ENCODE assay signal across 9 mouse cellular contexts in genomic region chr5:92954827-92955475, GRCm38 (mm10).
A peak's percentile ranks its signal among the peaks of the same experiment; 100 is the strongest.
DNase-seq lines count a peak whose midpoint lies in the region; ATAC-seq and TF ChIP-seq lines count a peak whose summit lies in the region.
"Had no signal": no experiment of that assay in that cellular context is flagged by ENCODE, and none has a peak within 500 bp of the region (broad histone marks: within the 10 kb centered on the region; RNA-seq: fewer than 3 reads in every experiment).

No protein-coding gene starts in this region.

- no peak overlapping the region for H3K4me3 ChIP-seq in heart, embryonic 12.5 days
- H3K4me3 ChIP-seq in heart, embryonic 11.5 days (ENCODE audit: low read depth, low read length) = no peak overlapping the region
- no peak overlapping the region for H3K4me3 ChIP-seq in ES-Bruce4 (ENCODE audit: low read depth, low read length)
- H3K4me3 ChIP-seq in intestine, embryonic 15.5 days (replicated peaks) = no peak overlapping the region
- H3K4me3 ChIP-seq in neural tube, embryonic 15.5 days (replicated peaks) = no peak overlapping the region
- H3K4me3 ChIP-seq: limb, embryonic 12.5 days had no signal

- peaks cover 47% of the 10 kb centered on the region for H3K4me1 ChIP-seq in heart, embryonic 12.5 days (replicated peaks)
- H3K4me1 ChIP-seq in heart, embryonic 11.5 days (ENCODE audit: control insufficient read depth, insufficient read depth, low read length) = peaks cover 19% of the 10 kb centered on the region
- H3K4me1 ChIP-seq in ES-Bruce4 (ENCODE audit: control insufficient read depth, insufficient read depth, low read length) = no peaks in the 10 kb centered on the region
- H3K4me1 ChIP-seq in intestine, embryonic 15.5 days (replicated peaks) = peaks cover 4% of the 10 kb centered on the region; the same call in 1 of the 2 replicates
- peaks cover 4% of the 10 kb centered on the region; the same call in 1 of the 2 replicates for H3K4me1 ChIP-seq in neural tube, embryonic 15.5 days

- no peak overlapping the region for H3K9ac ChIP-seq in heart, embryonic 12.5 days
- no peak overlapping the region for H3K9ac ChIP-seq in heart, embryonic 11.5 days (ENCODE audit: low read depth, low read length)
- no peak overlapping the region for H3K9ac ChIP-seq in ES-Bruce4 (ENCODE audit: low read depth, poor library complexity, severe bottlenecking)
- H3K9ac ChIP-seq in intestine, embryonic 15.5 days = no peak overlapping the region
- no peak overlapping the region for H3K9ac ChIP-seq in neural tube, embryonic 15.5 days (replicated peaks)
- H3K9ac ChIP-seq: limb, embryonic 12.5 days had no signal

- 41% methylated on average over 6 of the region's 6 CpGs for WGBS in heart, embryonic 12.5 days
- 46% methylated on average over 6 of the region's 6 CpGs for WGBS in heart, embryonic 11.5 days (ENCODE audit: insufficient replicate concordance)
- 48% methylated on average over 6 of the region's 6 CpGs for WGBS in intestine, embryonic 15.5 days
- WGBS in neural tube, embryonic 15.5 days = 58% methylated on average over 6 of the region's 6 CpGs

- H3K4me2 ChIP-seq in heart, embryonic 12.5 days = no peak overlapping the region
- H3K4me2 ChIP-seq in heart, embryonic 11.5 days = no peak overlapping the region
- no peak overlapping the region for H3K4me2 ChIP-seq in intestine, embryonic 15.5 days (replicated peaks)
- H3K4me2 ChIP-seq in neural tube, embryonic 15.5 days = no peak overlapping the region
- H3K4me2 ChIP-seq: limb, embryonic 12.5 days had no signal

- no peaks in the 10 kb centered on the region for H3K9me3 ChIP-seq in heart, embryonic 12.5 days (replicated peaks)
- no peaks in the 10 kb centered on the region for H3K9me3 ChIP-seq in heart, embryonic 11.5 days (replicated peaks; ENCODE audit: control insufficient read depth, low read length)
- no peaks in the 10 kb centered on the region for H3K9me3 ChIP-seq in ES-Bruce4 (replicated peaks; ENCODE audit: control insufficient read depth, insufficient read depth, low read length, poor library complexity, severe bottlenecking)
- H3K9me3 ChIP-seq in intestine, embryonic 15.5 days = no peaks in the 10 kb centered on the region
- no peaks in the 10 kb centered on the region for H3K9me3 ChIP-seq in neural tube, embryonic 15.5 days (replicated peaks)
- H3K9me3 ChIP-seq: limb, embryonic 12.5 days had no signal

- peaks cover 85% of the 10 kb centered on the region for H3K36me3 ChIP-seq in heart, embryonic 12.5 days
- peaks cover 28% of the 10 kb centered on the region for H3K36me3 ChIP-seq in heart, embryonic 11.5 days (ENCODE audit: control insufficient read depth, insufficient read depth, low read length)
- peaks cover 11% of the 10 kb centered on the region for H3K36me3 ChIP-seq in ES-Bruce4 (ENCODE audit: control insufficient read depth, insufficient read depth, low read length, poor library complexity, severe bottlenecking)
- H3K36me3 ChIP-seq in intestine, embryonic 15.5 days = peaks cover 43% of the 10 kb centered on the region
- peaks cover 13% of the 10 kb centered on the region for H3K36me3 ChIP-seq in neural tube, embryonic 15.5 days

- H3K27me3 ChIP-seq in heart, embryonic 12.5 days (replicated peaks) = no peaks in the 10 kb centered on the region
- no peaks in the 10 kb centered on the region for H3K27me3 ChIP-seq in heart, embryonic 11.5 days (ENCODE audit: control insufficient read depth, insufficient read depth, low read length)
- H3K27me3 ChIP-seq in ES-Bruce4 (ENCODE audit: control insufficient read depth, insufficient read depth, low read length, poor library complexity, severe bottlenecking) = no peaks in the 10 kb centered on the region
- H3K27me3 ChIP-seq in intestine, embryonic 15.5 days (replicated peaks) = no peaks in the 10 kb centered on the region
- no peaks in the 10 kb centered on the region for H3K27me3 ChIP-seq in neural tube, embryonic 15.5 days (replicated peaks)
- H3K27me3 ChIP-seq: limb, embryonic 12.5 days had no signal

- 0 out of 2 replicates have a peak overlapping the region, but pooled peaks have one; percentile 2 for H3K27ac ChIP-seq in heart, embryonic 12.5 days (ENCODE audit: poor library complexity, severe bottlenecking)
- H3K27ac ChIP-seq in heart, embryonic 11.5 days (ENCODE audit: low read depth, low read length) = no peak overlapping the region
- H3K27ac ChIP-seq in ES-Bruce4 (ENCODE audit: insufficient read depth, low read length) = no peak overlapping the region
- no peak overlapping the region for H3K27ac ChIP-seq in intestine, embryonic 15.5 days
- H3K27ac ChIP-seq in neural tube, embryonic 15.5 days (replicated peaks) = no peak overlapping the region
- H3K27ac ChIP-seq: limb, embryonic 12.5 days had no signal

- no peak for TF ChIP-seq EP300 in ES-Bruce4 (IDR thresholded peaks at IDR 0.05; ENCODE audit: insufficient read depth, low read depth, low read length)

- peak; percentile 48; the same call in 1 of the 2 replicates for ATAC-seq in heart, embryonic 12.5 days (ENCODE audit: insufficient number of reproducible peaks, low FRiP score)
- ATAC-seq in heart, embryonic 11.5 days (replicated peaks; ENCODE audit: insufficient number of reproducible peaks, low FRiP score, low TSS enrichment) = no peak
- ATAC-seq in intestine, embryonic 15.5 days = peak; percentile 51
- peak; percentile 37; the same call in 1 of the 2 replicates for ATAC-seq in neural tube, embryonic 15.5 days (ENCODE audit: low FRiP score)

- peak; percentile 51 for DNase-seq in embryo, embryonic 9.5 days (ENCODE audit: extremely low spot score)
- DNase-seq in right cerebral cortex, postnatal 25 days = no peak
- no peak for DNase-seq in right cerebral cortex, adult 18-20 months

- TF ChIP-seq POLR2A in ES-Bruce4 (IDR thresholded peaks at IDR 0.05; ENCODE audit: insufficient read depth, low read length) = no peak

- TF ChIP-seq CTCF in ES-Bruce4 (IDR thresholded peaks at IDR 0.05; ENCODE audit: low read depth, low read length) = peak; percentile 39
